Mouse (Mus musculus) limb, embryonic 11.5 days (tissue): ENCODE measurements around the gene Ncoa7. TPM values are rescaled to one million over a fixed set of nuclear protein-coding genes. Genes with fewer than 3 reads are reported as not detected.

Experiments used
- ATAC-seq: fragments of 200-750 bp; cut with Nextera tagmentation; 2 replicates; pipeline ENCODE4 v1.8.0; 2017; ENCODE audit warnings: low read depth; ENCODE audit not compliant: insufficient number of reproducible peaks, low FRiP score, low TSS enrichment
- DNase-seq: peaks from one replicate; pipeline ENCODE4 v3.0.0-alpha.2; 2015; ENCODE audit warnings: low spot score
- H3K27ac ChIP-seq: fragments of 300-500 bp; sonication (generic); replicated peaks from 2 replicates; pipeline ENCODE4 v1.5.1; 2014; ENCODE audit warnings: low read depth, mild to moderate bottlenecking, low read length
- H3K27me3 ChIP-seq: fragments of 300-500 bp; sonication (generic); 2 replicates; pipeline ENCODE4 v1.6.1; 2014; ENCODE audit warnings: mild to moderate bottlenecking, low read length, mixed read lengths; ENCODE audit not compliant: control insufficient read depth, insufficient read depth
- H3K36me3 ChIP-seq: fragments of 300-500 bp; sonication (generic); 2 replicates; pipeline ENCODE4 v1.6.1; 2014; ENCODE audit warnings: mild to moderate bottlenecking, low read length, moderate library complexity, mixed read lengths; ENCODE audit not compliant: control insufficient read depth, insufficient read depth
- H3K4me1 ChIP-seq: fragments of 300-500 bp; sonication (generic); 2 replicates; pipeline ENCODE4 v1.6.1; 2014; ENCODE audit warnings: low read length, mixed read lengths; ENCODE audit not compliant: control insufficient read depth, insufficient read depth
- H3K4me2 ChIP-seq: fragments of 300-500 bp; sonication (generic); 2 replicates; pipeline ENCODE4 v1.6.1; 2014; ENCODE audit warnings: low read depth, mild to moderate bottlenecking, moderate library complexity; ENCODE audit not compliant: severe bottlenecking
- H3K4me3 ChIP-seq: fragments of 300-500 bp; sonication (generic); 2 replicates; pipeline ENCODE4 v1.5.1; 2014; ENCODE audit warnings: low read depth, low read length
- H3K9ac ChIP-seq: fragments of 300-500 bp; sonication (generic); 2 replicates; pipeline ENCODE4 v1.6.1; 2014; ENCODE audit warnings: mild to moderate bottlenecking, low read length
- H3K9me3 ChIP-seq: fragments of 300-500 bp; sonication (generic); 2 replicates; pipeline ENCODE4 v1.6.1; 2016; ENCODE audit warnings: low read length; ENCODE audit not compliant: control insufficient read depth
- WGBS: fragments of 180-500 bp; shearing (Covaris S2); extraction: QIAGEN DNeasy Blood & Tissue Kit; methylation state at CpG from one replicate; pipeline ENCODE4 v1.1.7; 2014; 5-methylcytosine and 5-hydroxymethylcytosine counted together
- polyA plus RNA-seq: library from polyadenylated mRNA; unstranded; fragments of >200 nt; fragmentation: Nextera tagmentation; extraction: Ambion mirVana; gene quantifications from 2 replicates; pipeline ENCODE4 v1.2.1, GENCODE M21; 2014

Ncoa7 gene
- polyA plus RNA-seq, 1 experiment from 2014 or later = 9.4 TPM

- Histone ChIP-seq H3K4me1 (no peaks in the 10 kb centered on the region), H3K27me3 (no peaks in the 10 kb centered on the region), H3K27ac (no peak overlapping the region), H3K9ac (no peak overlapping the region), H3K4me3 (no peak overlapping the region), H3K9me3 (no peaks in the 10 kb centered on the region), H3K36me3 (no peaks in the 10 kb centered on the region), H3K4me2 (no peak overlapping the region)
- WGBS = 93% methylated on average over 3 of the region's 3 CpGs
- ATAC-seq (no peak), DNase-seq (no peak)
Measured at GRCm38 (mm10) chr10:30686862-30687261, 116.3 kb downstream of the Ncoa7 start.

DNA sequence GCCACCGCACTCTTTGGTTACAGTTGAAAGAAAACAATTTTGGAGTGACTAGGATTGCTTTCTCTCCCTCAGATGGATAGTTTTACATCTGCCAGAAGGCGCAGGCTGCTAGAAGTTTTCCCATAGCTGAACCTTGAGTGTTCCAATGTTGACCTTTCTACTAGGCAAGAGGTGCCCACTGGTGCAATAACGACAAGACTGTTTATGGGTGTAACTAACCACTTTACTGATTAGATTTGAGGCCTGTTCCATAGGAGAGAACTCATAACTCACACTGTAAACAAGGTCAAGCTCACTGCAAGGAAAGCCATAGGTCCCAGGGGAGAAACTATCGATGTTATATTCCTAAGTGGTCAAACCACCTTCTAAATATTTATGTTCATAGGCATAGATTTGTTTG lies 119.7 kb downstream of the Ncoa7 start:
- H3K27ac ChIP-seq = no peak overlapping the region
- no peak overlapping the region for H3K4me2 ChIP-seq
- ATAC-seq = no peak
- H3K9ac ChIP-seq = no peak overlapping the region
- no peaks in the 10 kb centered on the region for H3K9me3 ChIP-seq
- no peaks in the 10 kb centered on the region for H3K4me1 ChIP-seq
- WGBS = 88% methylated on average over 4 of the region's 4 CpGs
- no peak for DNase-seq
- H3K27me3 ChIP-seq = no peaks in the 10 kb centered on the region
- no peaks in the 10 kb centered on the region for H3K36me3 ChIP-seq
- H3K4me3 ChIP-seq = no peak overlapping the region

DNA sequence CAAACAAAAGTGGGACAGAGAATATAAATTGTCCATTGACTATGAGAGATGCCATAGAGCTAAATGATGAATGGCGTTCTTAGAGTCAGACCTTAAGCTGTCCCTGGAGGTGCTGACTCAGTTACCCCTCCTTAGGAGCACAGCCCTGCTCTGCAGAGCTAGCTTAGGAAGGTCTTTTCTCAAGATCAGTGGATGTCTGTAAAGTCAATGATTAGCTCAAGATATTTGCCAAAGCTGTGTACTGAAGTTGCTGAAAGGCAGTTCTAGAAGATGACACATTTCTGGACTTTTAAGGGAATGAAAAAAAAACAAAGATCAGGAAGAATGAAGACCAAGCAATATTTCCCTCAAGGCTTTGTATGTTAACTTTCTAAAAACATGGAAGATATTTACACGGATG lies 123.4 kb downstream of the Ncoa7 start:
- DNase-seq (no peak), ATAC-seq (no peak)
- H3K9me3 ChIP-seq = no peaks in the 10 kb centered on the region
- H3K27ac ChIP-seq = no peak overlapping the region
- no peak overlapping the region for H3K4me2 ChIP-seq
- H3K36me3 ChIP-seq = no peaks in the 10 kb centered on the region
- no peak overlapping the region for H3K4me3 ChIP-seq
- H3K27me3 ChIP-seq = no peaks in the 10 kb centered on the region
- WGBS = 89% methylated on average over 2 of the region's 2 CpGs
- no peaks in the 10 kb centered on the region for H3K4me1 ChIP-seq
- no peak overlapping the region for H3K9ac ChIP-seq

DNA sequence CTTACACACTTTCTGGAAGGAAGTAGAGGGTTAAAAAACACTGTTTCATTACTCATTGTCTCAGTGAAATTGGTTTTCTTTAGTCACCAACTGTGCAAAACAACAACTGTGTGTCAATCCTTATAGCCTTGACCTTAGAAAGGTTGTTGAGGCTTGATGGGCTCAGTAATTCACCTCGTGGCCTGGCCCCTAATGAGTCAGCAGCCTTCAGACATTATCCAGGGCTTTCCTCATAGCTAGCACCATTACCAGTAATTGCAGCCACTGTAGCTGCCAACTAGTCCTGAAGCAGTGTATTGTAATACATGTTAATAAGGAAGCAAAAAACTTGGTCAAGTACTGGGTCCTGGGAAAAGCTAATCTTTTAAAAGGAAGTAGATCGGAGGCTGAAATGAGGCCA lies 125.1 kb downstream of the Ncoa7 start:
- WGBS = 70% methylated on average over 2 of the region's 2 CpGs
- Histone ChIP-seq H3K4me1 (no peaks in the 10 kb centered on the region), H3K9ac (no peak overlapping the region), H3K4me3 (no peak overlapping the region), H3K9me3 (no peaks in the 10 kb centered on the region), H3K27ac (no peak overlapping the region), H3K4me2 (no peak overlapping the region), H3K36me3 (no peaks in the 10 kb centered on the region), H3K27me3 (no peaks in the 10 kb centered on the region)
- ATAC-seq (no peak), DNase-seq (no peak)

DNA sequence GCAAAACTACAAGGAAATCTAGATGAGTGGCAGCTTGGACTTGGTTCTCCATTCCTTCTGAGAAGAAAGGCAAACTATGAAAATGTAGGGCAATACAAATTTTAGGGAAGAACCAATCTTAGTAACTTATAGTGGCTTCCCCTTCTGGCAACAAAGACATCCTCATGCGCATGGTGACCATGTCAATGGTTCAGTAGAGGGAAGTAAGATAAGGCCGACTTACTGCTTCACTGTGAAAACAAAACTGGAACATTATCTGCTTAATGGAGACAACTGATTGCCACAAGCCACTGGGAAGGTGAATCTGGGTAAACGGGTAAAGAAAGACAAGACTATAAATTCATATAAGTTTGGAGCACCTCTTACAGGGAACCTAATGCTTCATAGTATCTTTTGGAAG lies 128.3 kb downstream of the Ncoa7 start:
- no peak overlapping the region for H3K27ac ChIP-seq
- H3K9me3 ChIP-seq = no peaks in the 10 kb centered on the region
- H3K4me3 ChIP-seq = no peak overlapping the region
- H3K27me3 ChIP-seq = no peaks in the 10 kb centered on the region
- H3K36me3 ChIP-seq = no peaks in the 10 kb centered on the region
- DNase-seq (no peak), ATAC-seq (no peak)
- no peak overlapping the region for H3K9ac ChIP-seq
- no peak overlapping the region for H3K4me2 ChIP-seq
- 91% methylated on average over 3 of the region's 3 CpGs for WGBS
- H3K4me1 ChIP-seq = no peaks in the 10 kb centered on the region

GRCm38 (mm10) chr10:30666580-30666979 lies 136.5 kb downstream of the Ncoa7 start:
- WGBS = 92% methylated on average over 2 of the region's 2 CpGs
- no peaks in the 10 kb centered on the region for H3K36me3 ChIP-seq
- H3K27me3 ChIP-seq = no peaks in the 10 kb centered on the region
- no peaks in the 10 kb centered on the region for H3K4me1 ChIP-seq
- H3K4me3 ChIP-seq = no peak overlapping the region
- H3K9me3 ChIP-seq = no peaks in the 10 kb centered on the region
- no peak overlapping the region for H3K9ac ChIP-seq
- ATAC-seq (no peak), DNase-seq (no peak)
- H3K4me2 ChIP-seq = no peak overlapping the region
- no peak overlapping the region for H3K27ac ChIP-seq

- H3K4me3 ChIP-seq = no peak overlapping the region
- no peaks in the 10 kb centered on the region for H3K27me3 ChIP-seq
- WGBS = 89% methylated on average over 6 of the region's 6 CpGs
- H3K27ac ChIP-seq = no peak overlapping the region
- H3K36me3 ChIP-seq = no peaks in the 10 kb centered on the region
- no peak overlapping the region for H3K4me2 ChIP-seq
- H3K4me1 ChIP-seq = peaks cover 5% of the 10 kb centered on the region; the same call in 1 of the 2 replicates
- H3K9ac ChIP-seq = no peak overlapping the region
- ATAC-seq (no peak), DNase-seq (no peak)
- no peaks in the 10 kb centered on the region for H3K9me3 ChIP-seq
Measured at GRCm38 (mm10) chr10:30660564-30661328, 142.4 kb downstream of the Ncoa7 start.

DNA sequence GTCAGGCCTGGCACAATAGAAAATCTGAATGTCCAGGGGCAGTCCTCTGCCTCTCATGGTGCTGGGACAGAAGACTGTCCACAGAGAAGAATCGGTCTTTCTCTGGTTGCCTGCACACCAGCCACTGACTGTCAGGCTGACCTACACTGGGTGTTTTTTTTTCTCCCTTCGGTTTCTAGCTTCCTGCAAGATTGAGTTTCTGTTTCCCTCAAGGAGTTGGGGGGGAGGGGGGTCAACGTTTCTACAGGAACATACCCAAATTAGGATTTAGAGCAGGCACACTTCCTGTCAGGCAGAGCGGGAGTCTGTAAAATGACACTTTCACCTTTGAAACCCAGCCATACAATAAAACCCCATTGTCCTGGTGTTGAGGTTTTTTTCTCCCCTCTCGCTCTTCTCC lies 147.5 kb downstream of the Ncoa7 start:
- DNase-seq (peak; percentile 57), ATAC-seq (peak; percentile 80; the same call in 1 of the 2 replicates)
- peak overlapping the region; percentile 1; the same call in 1 of the 2 replicates for H3K9ac ChIP-seq
- H3K4me2 ChIP-seq = peak overlapping the region; percentile 39
- no peaks in the 10 kb centered on the region for H3K27me3 ChIP-seq
- no peaks in the 10 kb centered on the region for H3K9me3 ChIP-seq
- peaks cover 5% of the 10 kb centered on the region; the same call in 1 of the 2 replicates for H3K4me1 ChIP-seq
- peak overlapping the region; percentile 19; the same call in 1 of the 2 replicates for H3K4me3 ChIP-seq
- WGBS = 9% methylated on average over 5 of the region's 5 CpGs
- no peaks in the 10 kb centered on the region for H3K36me3 ChIP-seq
- peak overlapping the region; percentile 61; the same call in 1 of the 2 replicates for H3K27ac ChIP-seq

- Histone ChIP-seq H3K4me3 (no peak overlapping the region), H3K9me3 (no peaks in the 10 kb centered on the region), H3K27ac (no peak overlapping the region), H3K36me3 (no peaks in the 10 kb centered on the region), H3K4me1 (no peaks in the 10 kb centered on the region), H3K9ac (no peak overlapping the region), H3K4me2 (no peak overlapping the region), H3K27me3 (no peaks in the 10 kb centered on the region)
- ATAC-seq (no peak), DNase-seq (no peak)
- 61% methylated on average over 2 of the region's 2 CpGs for WGBS
Measured at GRCm38 (mm10) chr10:30647681-30648080, 155.4 kb downstream of the Ncoa7 start.
